Mouse (Mus musculus): ENCODE results near the gene Fuz. TPM values are rescaled to one million over a fixed set of nuclear protein-coding genes. Genes with fewer than 3 reads are reported as not detected.

Gene Fuz
- polyA plus RNA-seq, 1 experiment: 27.5 TPM

DNA sequence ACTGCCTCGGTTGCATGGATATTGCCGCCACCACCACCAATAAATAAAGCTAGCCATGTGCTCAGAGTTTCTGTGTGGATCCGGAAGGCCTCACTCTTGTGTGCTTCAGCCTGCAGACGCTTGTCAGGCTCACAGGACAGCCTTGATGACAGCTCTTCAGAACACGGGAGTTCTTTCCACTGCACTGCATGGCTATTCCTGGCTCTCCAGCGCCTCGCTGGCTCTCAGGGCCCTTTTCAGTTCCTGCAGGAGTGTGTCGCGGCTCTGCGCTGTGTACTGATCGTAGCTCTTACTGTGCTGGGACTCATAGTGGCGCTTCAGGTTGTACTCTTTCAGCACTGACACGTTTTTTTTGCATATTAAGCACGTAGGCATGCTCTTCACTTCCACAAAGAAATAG lies 18.0 kb upstream of the Fuz start:
- TF ChIP-seq CTCF (IDR thresholded peaks at IDR 0.05; ENCODE audit: extremely low read depth, insufficient read length, insufficient replicate concordance, low read depth, low read length): no peak
- TF ChIP-seq POLR2A (IDR thresholded peaks at IDR 0.05; ENCODE audit: low read depth, low read length): no peak
- H3K36me3 ChIP-seq (ENCODE audit: control insufficient read depth, insufficient read depth, low read length): peaks cover 56% of the 10 kb centered on the region
- 89% methylated on average over 14 of the region's 14 CpGs for WGBS

GRCm38 (mm10) chr7:44883036-44883435 lies 12.8 kb upstream of the Fuz start:
- H3K4me1 ChIP-seq (ENCODE audit: control insufficient read depth, insufficient read depth, insufficient read length, low read length): no peaks in the 10 kb centered on the region
- no peak overlapping the region for H3K27ac ChIP-seq (ENCODE audit: insufficient read depth, low read depth, low read length)
- 93% methylated on average over 3 of the region's 3 CpGs for WGBS
- H3K27me3 ChIP-seq (ENCODE audit: control insufficient read depth, insufficient read depth, low read length): no peaks in the 10 kb centered on the region
- TF ChIP-seq POLR2A (IDR thresholded peaks at IDR 0.05; ENCODE audit: low read depth, low read length): no peak
- TF ChIP-seq CTCF (IDR thresholded peaks at IDR 0.05; ENCODE audit: extremely low read depth, insufficient read length, insufficient replicate concordance, low read depth, low read length): no peak
- H3K4me3 ChIP-seq (ENCODE audit: low read depth, low read length): no peak overlapping the region
- peaks cover 70% of the 10 kb centered on the region for H3K36me3 ChIP-seq (ENCODE audit: control insufficient read depth, insufficient read depth, low read length)

More for the DNA sequence above, 18.0 kb upstream of the Fuz start:
- Histone ChIP-seq H3K27me3 (ENCODE audit: control insufficient read depth, insufficient read depth, low read length) (no peaks in the 10 kb centered on the region), H3K4me1 (ENCODE audit: control insufficient read depth, insufficient read depth, insufficient read length, low read length) (no peaks in the 10 kb centered on the region), H3K27ac (ENCODE audit: insufficient read depth, low read depth, low read length) (no peak overlapping the region), H3K4me3 (ENCODE audit: low read depth, low read length) (no peak overlapping the region)

DNA sequence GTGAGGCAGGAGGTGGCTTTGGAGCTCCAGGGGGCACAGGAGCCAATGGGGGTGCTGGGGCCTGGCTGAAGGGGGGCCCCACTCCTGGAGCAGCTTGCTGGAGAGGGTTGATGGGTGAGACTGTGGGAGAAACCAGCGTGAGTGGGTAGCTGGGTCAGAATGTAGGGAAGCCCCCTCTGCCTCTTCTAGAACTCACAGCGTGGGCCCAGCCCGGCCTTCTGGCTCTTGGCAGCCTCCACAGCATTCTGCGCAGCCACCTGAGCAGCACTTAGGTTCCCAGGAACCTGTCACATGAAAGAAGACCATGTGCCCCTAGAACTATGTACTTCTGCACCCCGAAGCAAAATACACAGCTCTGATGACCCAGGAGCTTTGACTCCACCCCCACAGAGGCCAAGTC lies 11.2 kb upstream of the Fuz start:
- H3K27me3 ChIP-seq (ENCODE audit: control insufficient read depth, insufficient read depth, low read length): no peaks in the 10 kb centered on the region
- H3K4me1 ChIP-seq (ENCODE audit: control insufficient read depth, insufficient read depth, insufficient read length, low read length): no peaks in the 10 kb centered on the region
- WGBS: 92% methylated on average over 5 of the region's 5 CpGs
- TF ChIP-seq POLR2A (IDR thresholded peaks at IDR 0.05; ENCODE audit: low read depth, low read length): no peak
- TF ChIP-seq CTCF (IDR thresholded peaks at IDR 0.05; ENCODE audit: extremely low read depth, insufficient read length, insufficient replicate concordance, low read depth, low read length): no peak
- no peak overlapping the region for H3K27ac ChIP-seq (ENCODE audit: insufficient read depth, low read depth, low read length)
- peaks cover 62% of the 10 kb centered on the region for H3K36me3 ChIP-seq (ENCODE audit: control insufficient read depth, insufficient read depth, low read length)
- no peak overlapping the region for H3K4me3 ChIP-seq (ENCODE audit: low read depth, low read length)

GRCm38 (mm10) chr7:44886964-44887363 lies 8.9 kb upstream of the Fuz start:
- Histone ChIP-seq H3K27ac (ENCODE audit: insufficient read depth, low read depth, low read length) (no peak overlapping the region), H3K4me1 (ENCODE audit: control insufficient read depth, insufficient read depth, insufficient read length, low read length) (peaks cover 11% of the 10 kb centered on the region), H3K27me3 (ENCODE audit: control insufficient read depth, insufficient read depth, low read length) (no peaks in the 10 kb centered on the region), H3K4me3 (ENCODE audit: low read depth, low read length) (no peak overlapping the region), H3K36me3 (ENCODE audit: control insufficient read depth, insufficient read depth, low read length) (peaks cover 40% of the 10 kb centered on the region)
- WGBS: 85% methylated on average over 7 of the region's 7 CpGs
- TF ChIP-seq POLR2A (IDR thresholded peaks at IDR 0.05; ENCODE audit: low read depth, low read length) (no peak), CTCF (IDR thresholded peaks at IDR 0.05; ENCODE audit: extremely low read depth, insufficient read length, insufficient replicate concordance, low read depth, low read length) (no peak)

- H3K36me3 ChIP-seq (ENCODE audit: control insufficient read depth, insufficient read depth, low read length): peaks cover 27% of the 10 kb centered on the region
- H3K27me3 ChIP-seq (ENCODE audit: control insufficient read depth, insufficient read depth, low read length): no peaks in the 10 kb centered on the region
- H3K4me1 ChIP-seq (ENCODE audit: control insufficient read depth, insufficient read depth, insufficient read length, low read length): peaks cover 11% of the 10 kb centered on the region
- TF ChIP-seq POLR2A (IDR thresholded peaks at IDR 0.05; ENCODE audit: low read depth, low read length) (no peak), CTCF (IDR thresholded peaks at IDR 0.05; ENCODE audit: extremely low read depth, insufficient read length, insufficient replicate concordance, low read depth, low read length) (no peak)
- 83% methylated on average over 13 of the region's 13 CpGs for WGBS
- no peak overlapping the region for H3K27ac ChIP-seq (ENCODE audit: insufficient read depth, low read depth, low read length)
- no peak overlapping the region for H3K4me3 ChIP-seq (ENCODE audit: low read depth, low read length)
Measured at GRCm38 (mm10) chr7:44888256-44889105, 7.4 kb upstream of the Fuz start.

DNA sequence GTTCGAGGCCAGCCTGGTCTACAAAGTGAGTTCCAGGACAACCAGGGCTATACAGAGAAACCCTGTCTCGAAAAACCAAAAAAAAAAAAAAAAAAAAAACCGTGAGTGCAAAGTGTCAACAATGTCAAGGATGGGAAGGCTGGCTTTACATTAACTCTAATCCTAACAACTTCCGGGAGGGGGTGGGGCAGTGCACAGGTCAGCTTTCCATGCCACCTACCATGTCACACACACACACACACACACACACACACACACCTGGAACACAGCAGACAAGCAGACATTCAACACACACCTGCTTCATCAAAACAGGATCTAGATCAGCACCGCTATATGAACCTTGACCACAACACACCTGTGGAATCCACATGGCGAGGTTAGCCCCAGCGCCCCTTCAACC lies 5.7 kb upstream of the Fuz start:
- Histone ChIP-seq H3K27ac (ENCODE audit: insufficient read depth, low read depth, low read length) (no peak overlapping the region), H3K36me3 (ENCODE audit: control insufficient read depth, insufficient read depth, low read length) (peaks cover 15% of the 10 kb centered on the region), H3K27me3 (ENCODE audit: control insufficient read depth, insufficient read depth, low read length) (no peaks in the 10 kb centered on the region), H3K4me1 (ENCODE audit: control insufficient read depth, insufficient read depth, insufficient read length, low read length) (peaks cover 12% of the 10 kb centered on the region), H3K4me3 (ENCODE audit: low read depth, low read length) (peak overlapping the region; percentile 17; the same call in 1 of the 2 replicates)
- no peak for TF ChIP-seq POLR2A (IDR thresholded peaks at IDR 0.05; ENCODE audit: low read depth, low read length)
- no peak for TF ChIP-seq CTCF (IDR thresholded peaks at IDR 0.05; ENCODE audit: extremely low read depth, insufficient read length, insufficient replicate concordance, low read depth, low read length)
- WGBS: 36% methylated on average over 7 of the region's 7 CpGs

DNA sequence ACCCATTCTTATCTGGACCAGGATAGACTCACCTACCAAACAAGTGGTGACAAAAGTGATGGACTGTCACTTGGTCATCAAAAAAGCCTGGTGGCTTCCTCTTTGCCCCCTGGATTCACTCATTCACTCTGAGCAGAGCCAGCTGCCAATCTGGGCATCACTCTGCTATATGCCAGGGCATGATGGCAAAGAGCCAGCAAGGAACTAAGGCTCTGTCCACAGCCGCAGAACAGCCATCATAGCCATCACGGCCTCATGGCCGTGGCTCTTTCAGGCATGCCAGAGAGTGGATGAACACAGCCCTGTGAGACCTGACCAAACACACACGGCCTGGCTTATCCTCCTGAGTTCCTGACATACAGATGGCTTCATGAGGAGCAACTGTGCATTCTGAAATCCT lies 5.1 kb upstream of the Fuz start:
- TF ChIP-seq CTCF (IDR thresholded peaks at IDR 0.05; ENCODE audit: extremely low read depth, insufficient read length, insufficient replicate concordance, low read depth, low read length) (no peak), POLR2A (IDR thresholded peaks at IDR 0.05; ENCODE audit: low read depth, low read length) (no peak)
- Histone ChIP-seq H3K4me3 (ENCODE audit: low read depth, low read length) (peak overlapping the region; percentile 89; the same call in 1 of the 2 replicates), H3K36me3 (ENCODE audit: control insufficient read depth, insufficient read depth, low read length) (peaks cover 11% of the 10 kb centered on the region), H3K4me1 (ENCODE audit: control insufficient read depth, insufficient read depth, insufficient read length, low read length) (peaks cover 15% of the 10 kb centered on the region), H3K27me3 (ENCODE audit: control insufficient read depth, insufficient read depth, low read length) (no peaks in the 10 kb centered on the region), H3K27ac (ENCODE audit: insufficient read depth, low read depth, low read length) (no peak overlapping the region; the same call in 1 of the 2 replicates)
- 22% methylated on average over 4 of the region's 4 CpGs for WGBS
